Mouse (Mus musculus) limb, embryonic 14.5 days (tissue): ENCODE measurements around the gene Asb15. TPM values are rescaled to one million over a fixed set of nuclear protein-coding genes. Genes with fewer than 3 reads are reported as not detected.

Experiments
- ATAC-seq: fragments of 200-750 bp; cut with Nextera tagmentation; 2 replicates; pipeline ENCODE4 v1.8.0; 2017; ENCODE audit warnings: low read depth, moderate number of reproducible peaks, moderate TSS enrichment; ENCODE audit not compliant: low FRiP score
- DNase-seq: peaks from one replicate; pipeline ENCODE4 v3.0.0-alpha.2; 2015; ENCODE audit warnings: low spot score
- H3K27ac ChIP-seq: fragments of 300-500 bp; sonication (generic); replicated peaks from 2 replicates; pipeline ENCODE4 v1.5.1; 2014; ENCODE audit warnings: low read depth, mild to moderate bottlenecking, low read length, moderate library complexity, mixed read lengths
- H3K27me3 ChIP-seq: fragments of 300-500 bp; sonication (generic); 2 replicates; pipeline ENCODE4 v1.6.1; 2014; ENCODE audit warnings: low read length, mixed read lengths; ENCODE audit not compliant: control insufficient read depth, insufficient read depth
- H3K36me3 ChIP-seq: fragments of 300-500 bp; sonication (generic); 2 replicates; pipeline ENCODE4 v1.6.1; 2014; ENCODE audit warnings: mild to moderate bottlenecking, low read length, moderate library complexity, mixed read lengths; ENCODE audit not compliant: control insufficient read depth, insufficient read depth
- H3K4me1 ChIP-seq: fragments of 300-500 bp; sonication (generic); 2 replicates; pipeline ENCODE4 v1.6.1; 2014; ENCODE audit warnings: antibody characterized with exemption, low read length, mixed read lengths; ENCODE audit not compliant: control insufficient read depth, insufficient read depth
- H3K4me2 ChIP-seq: fragments of 300-500 bp; sonication (generic); replicated peaks from 2 replicates; pipeline ENCODE4 v1.6.1; 2014; ENCODE audit warnings: low read depth, mild to moderate bottlenecking, low read length, moderate library complexity; ENCODE audit not compliant: severe bottlenecking
- H3K4me3 ChIP-seq: fragments of 300-500 bp; sonication (generic); replicated peaks from 2 replicates; pipeline ENCODE4 v1.5.1; 2014; ENCODE audit warnings: low read length
- H3K9ac ChIP-seq: fragments of 300-500 bp; sonication (generic); 2 replicates; pipeline ENCODE4 v1.6.1; 2014; ENCODE audit warnings: mild to moderate bottlenecking, low read depth, low read length, moderate library complexity; ENCODE audit not compliant: severe bottlenecking
- H3K9me3 ChIP-seq: fragments of 300-500 bp; sonication (generic); 2 replicates; pipeline ENCODE4 v1.6.1; 2016; ENCODE audit warnings: low read length; ENCODE audit not compliant: control insufficient read depth
- POLR2A ChIP-seq: fragments of 200-500 bp; IDR thresholded peaks from 2 replicates; pipeline ENCODE4 v1.8.0; 2012; ENCODE audit warnings: inconsistent platforms, mild to moderate bottlenecking, moderate library complexity, borderline replicate concordance; ENCODE audit not compliant: insufficient read depth, insufficient read length; ENCODE audit errors: extremely low read depth
- WGBS: fragments of 180-500 bp; shearing (Covaris S2); extraction: QIAGEN DNeasy Blood & Tissue Kit; methylation state at CpG from one replicate; pipeline ENCODE4 v1.1.7; 2014; 5-methylcytosine and 5-hydroxymethylcytosine counted together
- polyA plus RNA-seq, 2 experiments: library from polyadenylated mRNA; depleted of rRNA in 1 of 2; stranded (reverse) in 1 of 2; unstranded in 1 of 2; fragments of >200 nt; fragmentation: Nextera tagmentation in 1 of 2; extraction: Ambion mirVana in 1 of 2; gene quantifications; 2 replicates each; pipeline versions ENCODE4 v1.2.1 to v1.2.3; 2012 to 2014

Gene Asb15
- polyA plus RNA-seq, 2 experiments: 0.04 TPM; not detected in 1

DNA sequence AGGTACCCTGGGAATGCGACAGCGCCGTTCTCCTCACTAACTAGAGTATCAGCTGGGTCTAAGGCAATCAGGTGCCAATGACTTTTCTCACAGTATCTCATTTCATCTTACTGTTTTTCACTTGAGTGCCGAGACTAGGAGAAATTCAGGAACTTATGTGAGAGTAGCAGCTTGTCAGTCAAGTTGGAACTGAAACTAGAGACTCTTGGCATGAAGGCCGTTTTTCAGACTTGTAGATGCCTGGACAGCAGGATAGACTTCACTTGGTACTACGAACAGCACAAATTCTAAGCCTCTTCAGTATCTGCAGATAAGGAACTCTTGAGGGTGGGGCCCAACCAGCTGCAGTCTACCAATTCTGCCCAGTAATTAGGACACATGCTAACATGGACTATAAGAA lies 72.2 kb downstream of the Asb15 start:
- 79% methylated on average over 6 of the region's 6 CpGs for WGBS
- H3K4me3 ChIP-seq: no peak overlapping the region
- DNase-seq: no peak

DNA sequence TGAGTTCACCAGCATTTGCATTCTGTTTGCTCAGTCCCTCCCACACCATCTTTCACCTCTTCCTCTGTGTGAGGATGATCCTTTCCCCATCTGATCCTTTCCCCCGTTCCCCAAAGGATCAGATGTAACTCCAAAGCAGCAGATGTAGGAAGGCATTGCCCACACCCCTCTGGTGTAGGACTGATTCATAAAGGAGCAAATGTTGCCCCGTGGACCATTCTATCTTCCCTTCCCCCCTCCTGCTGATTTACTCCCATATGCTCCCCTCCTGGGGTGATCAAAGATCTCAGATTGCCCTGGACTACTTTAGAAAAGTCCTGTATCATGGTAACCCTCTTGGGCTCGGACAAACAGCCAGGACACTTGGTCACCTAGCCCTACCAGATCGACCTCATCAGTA lies 72.8 kb downstream of the Asb15 start:
- Histone ChIP-seq H3K4me1 (no peaks in the 10 kb centered on the region), H3K27ac (no peak overlapping the region), H3K9ac (no peak overlapping the region), H3K36me3 (no peaks in the 10 kb centered on the region), H3K4me3 (no peak overlapping the region), H3K9me3 (no peaks in the 10 kb centered on the region), H3K27me3 (no peaks in the 10 kb centered on the region), H3K4me2 (no peak overlapping the region)
- 61% methylated on average over 4 of the region's 4 CpGs for WGBS
- DNase-seq (no peak), ATAC-seq (no peak)
- TF ChIP-seq POLR2A: no peak

More for the DNA sequence above, 72.2 kb downstream of the Asb15 start:
- Histone ChIP-seq H3K4me2 (no peak overlapping the region), H3K27ac (no peak overlapping the region), H3K4me1 (no peaks in the 10 kb centered on the region), H3K9ac (no peak overlapping the region), H3K27me3 (no peaks in the 10 kb centered on the region), H3K9me3 (no peaks in the 10 kb centered on the region), H3K36me3 (no peaks in the 10 kb centered on the region)
- no peak for TF ChIP-seq POLR2A
- no peak for ATAC-seq

DNA sequence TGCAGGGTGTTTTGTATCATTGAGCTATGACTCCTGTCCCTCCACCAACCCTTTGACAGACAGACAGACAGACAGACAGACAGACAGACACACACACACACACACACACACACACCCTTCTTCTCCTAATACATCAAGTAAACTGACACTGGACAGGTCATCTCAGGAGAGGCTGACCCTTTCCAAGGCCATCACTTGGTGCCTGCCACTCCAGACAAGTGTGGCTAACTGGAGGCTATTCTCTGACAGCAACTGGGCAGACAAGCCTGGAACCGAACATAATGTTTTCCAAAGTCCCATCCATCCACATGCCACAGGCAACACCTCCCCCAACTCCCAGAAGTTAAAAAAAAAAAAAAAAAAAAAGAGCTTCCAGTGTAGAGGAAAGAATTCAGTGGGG lies 73.7 kb downstream of the Asb15 start:
- Histone ChIP-seq H3K4me3 (no peak overlapping the region), H3K27ac (no peak overlapping the region), H3K4me2 (no peak overlapping the region), H3K36me3 (no peaks in the 10 kb centered on the region), H3K4me1 (no peaks in the 10 kb centered on the region), H3K9ac (no peak overlapping the region), H3K27me3 (no peaks in the 10 kb centered on the region), H3K9me3 (no peaks in the 10 kb centered on the region)
- no peak for DNase-seq
- WGBS: 42% methylated on average over 1 of the region's 1 CpGs
- TF ChIP-seq POLR2A: no peak
- no peak for ATAC-seq

DNA sequence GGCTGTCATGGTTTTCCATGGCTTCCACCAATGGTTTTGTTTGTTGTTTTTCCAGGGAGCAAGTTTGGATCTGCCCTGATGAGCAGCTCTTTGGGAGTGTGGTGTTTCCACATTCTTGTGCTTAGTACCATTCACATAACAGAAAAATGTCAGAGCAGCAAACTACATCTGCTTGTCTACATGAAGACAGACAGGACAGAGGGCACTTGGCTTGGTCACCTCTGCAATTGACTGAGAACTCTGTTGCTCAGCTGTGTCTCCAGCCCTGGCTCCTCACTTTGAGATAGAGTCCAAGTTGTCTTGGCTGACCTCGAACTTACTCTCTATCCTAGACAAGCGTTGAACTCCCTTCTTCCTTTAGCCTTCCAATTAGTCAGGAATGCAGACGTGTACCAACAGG lies 74.4 kb downstream of the Asb15 start:
- Histone ChIP-seq H3K36me3 (no peaks in the 10 kb centered on the region), H3K4me2 (no peak overlapping the region), H3K9ac (no peak overlapping the region), H3K9me3 (no peaks in the 10 kb centered on the region), H3K27me3 (no peaks in the 10 kb centered on the region), H3K4me1 (no peaks in the 10 kb centered on the region), H3K4me3 (no peak overlapping the region), H3K27ac (no peak overlapping the region)
- no peak for TF ChIP-seq POLR2A
- ATAC-seq (no peak), DNase-seq (no peak)
- WGBS: 70% methylated on average over 3 of the region's 3 CpGs

DNA sequence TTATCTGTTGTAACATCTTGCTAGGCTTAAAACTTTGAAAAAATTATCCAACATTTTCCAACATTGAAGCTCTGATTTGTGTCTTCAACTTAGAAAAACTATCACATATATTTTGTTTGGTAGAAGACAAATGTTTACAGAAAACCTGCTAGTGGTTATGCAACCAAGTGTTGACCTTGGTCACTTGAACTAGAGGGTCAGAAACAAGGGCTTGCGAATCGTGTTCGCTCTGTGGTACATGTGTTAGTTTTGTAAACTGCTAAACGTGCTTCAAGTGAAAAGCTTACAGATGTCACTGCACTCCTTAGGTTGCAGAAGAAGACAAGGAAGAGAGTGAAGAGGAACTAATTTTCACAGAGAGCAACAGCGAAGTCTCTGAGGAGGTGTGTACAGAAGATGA lies 75.0 kb downstream of the Asb15 start:
- DNase-seq (no peak), ATAC-seq (no peak)
- no peak overlapping the region for H3K9ac ChIP-seq
- no peak overlapping the region for H3K4me3 ChIP-seq
- no peaks in the 10 kb centered on the region for H3K4me1 ChIP-seq
- no peak for TF ChIP-seq POLR2A
- no peak overlapping the region for H3K27ac ChIP-seq
- no peaks in the 10 kb centered on the region for H3K36me3 ChIP-seq
- WGBS: 93% methylated on average over 5 of the region's 5 CpGs
- no peaks in the 10 kb centered on the region for H3K27me3 ChIP-seq
- no peak overlapping the region for H3K4me2 ChIP-seq
- no peaks in the 10 kb centered on the region for H3K9me3 ChIP-seq

DNA sequence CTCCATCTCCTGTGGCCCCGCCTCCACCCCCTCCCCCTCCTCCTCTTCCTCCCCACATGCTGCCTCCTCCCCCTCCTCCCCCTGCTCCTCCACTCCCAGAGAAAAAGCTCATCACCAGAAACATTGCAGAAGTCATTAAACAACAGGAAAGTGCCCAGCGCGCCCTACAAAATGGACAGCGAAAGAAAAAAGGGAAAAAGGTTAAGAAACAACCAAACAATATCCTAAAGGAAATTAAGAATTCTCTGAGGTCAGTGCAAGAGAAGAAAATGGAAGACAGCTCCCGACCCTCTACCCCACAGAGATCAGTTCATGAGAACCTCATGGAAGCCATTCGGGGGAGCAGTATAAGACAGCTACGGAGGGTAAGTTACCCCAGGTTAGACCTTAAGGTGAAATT lies 76.3 kb downstream of the Asb15 start:
- Histone ChIP-seq H3K36me3 (no peaks in the 10 kb centered on the region), H3K27me3 (no peaks in the 10 kb centered on the region), H3K9ac (no peak overlapping the region), H3K9me3 (no peaks in the 10 kb centered on the region), H3K4me3 (no peak overlapping the region), H3K4me2 (no peak overlapping the region), H3K4me1 (no peaks in the 10 kb centered on the region), H3K27ac (no peak overlapping the region)
- 91% methylated on average over 7 of the region's 7 CpGs for WGBS
- ATAC-seq (no peak), DNase-seq (no peak)
- no peak for TF ChIP-seq POLR2A
